Mouse (Mus musculus) embryo, embryonic 9.5 days (tissue): Measurements from ENCODE around the gene Stat5a.

ENCODE experiments used
- DNase-seq: peaks from one replicate; pipeline ENCODE4 v3.0.0-alpha.2; 2017; ENCODE audit errors: extremely low spot score

Stat5a gene

DNA sequence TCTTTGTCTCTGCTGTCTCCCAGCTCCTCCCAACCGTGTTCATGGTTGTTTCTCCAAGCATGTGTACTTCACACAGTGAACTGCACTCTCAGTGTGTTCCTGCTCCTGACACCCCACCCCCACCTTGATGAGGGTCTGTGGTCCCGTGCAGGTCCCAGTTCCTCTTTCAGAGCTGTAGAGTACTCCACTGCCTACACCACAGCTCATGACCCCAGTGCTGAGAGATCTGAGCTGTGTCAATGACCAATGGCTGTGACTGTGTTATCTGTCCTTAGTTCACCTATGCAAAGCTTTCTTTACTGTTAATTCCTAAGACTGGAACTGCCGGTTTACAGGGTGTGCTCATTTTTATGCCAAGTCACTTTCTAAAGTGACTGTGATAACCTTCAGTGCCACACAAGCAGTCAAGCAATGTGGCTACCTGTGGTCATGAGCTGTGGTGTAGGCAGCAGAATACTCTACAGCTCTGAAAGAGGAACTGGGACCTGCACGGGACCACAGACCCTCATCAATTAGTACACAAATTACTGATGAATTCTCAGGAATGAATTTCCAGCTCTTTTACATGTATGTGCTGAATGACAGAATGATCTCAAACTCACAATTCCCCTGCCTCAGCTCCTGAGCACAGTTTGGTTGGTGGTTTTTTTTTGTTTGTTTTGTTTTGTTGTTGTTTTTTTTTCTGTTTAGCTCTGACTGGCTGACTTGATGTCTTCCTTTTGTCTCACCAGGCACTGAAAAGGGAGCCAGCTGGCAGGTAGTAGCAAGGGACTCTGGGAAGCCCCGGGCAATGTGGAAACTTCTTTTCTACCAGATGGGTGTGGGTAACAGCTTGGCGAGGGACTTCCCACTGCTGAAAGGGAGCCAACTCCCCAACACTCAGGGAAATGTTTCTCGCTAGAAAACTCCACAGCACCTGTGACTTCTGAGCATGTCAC lies 38.4 kb downstream of the Stat5a start:
- DNase-seq: no peak

DNA sequence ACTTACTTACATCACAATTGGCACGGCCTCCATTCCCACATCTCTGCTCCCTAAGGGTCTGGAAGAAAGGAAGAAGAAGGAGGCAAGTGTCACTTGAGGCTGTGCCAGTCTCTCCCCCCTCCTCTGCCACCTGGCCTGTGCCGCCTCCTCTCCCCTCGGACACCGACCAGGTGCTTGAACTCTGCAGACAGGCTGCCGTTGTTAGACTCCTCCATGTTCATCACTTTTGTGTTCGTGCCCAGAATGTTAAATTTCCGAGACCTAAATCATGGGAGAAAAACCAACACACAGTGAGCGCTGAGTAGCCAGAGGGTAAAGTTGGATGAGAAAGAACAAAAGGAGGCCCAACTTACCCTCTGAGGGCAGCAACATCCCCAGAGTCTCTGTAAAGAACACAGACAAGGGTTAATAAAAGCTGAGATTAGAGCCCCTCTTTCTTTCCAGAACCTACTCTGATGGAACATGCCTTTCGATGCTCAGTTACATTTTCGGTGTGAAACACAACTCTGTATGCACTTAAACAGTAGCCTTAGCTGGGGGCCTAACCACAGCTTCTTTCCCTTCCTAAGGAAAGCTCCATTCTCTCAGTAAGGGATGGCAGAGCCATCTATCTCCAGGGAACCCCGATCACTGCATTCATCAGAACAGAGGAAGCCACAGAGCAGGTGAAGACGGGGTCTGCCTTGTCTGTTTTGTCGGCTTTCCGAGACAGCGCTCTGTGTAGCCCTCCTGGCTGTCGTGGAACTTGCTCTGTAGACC lies 39.5 kb downstream of the Stat5a start:
- DNase-seq: no peak

DNA sequence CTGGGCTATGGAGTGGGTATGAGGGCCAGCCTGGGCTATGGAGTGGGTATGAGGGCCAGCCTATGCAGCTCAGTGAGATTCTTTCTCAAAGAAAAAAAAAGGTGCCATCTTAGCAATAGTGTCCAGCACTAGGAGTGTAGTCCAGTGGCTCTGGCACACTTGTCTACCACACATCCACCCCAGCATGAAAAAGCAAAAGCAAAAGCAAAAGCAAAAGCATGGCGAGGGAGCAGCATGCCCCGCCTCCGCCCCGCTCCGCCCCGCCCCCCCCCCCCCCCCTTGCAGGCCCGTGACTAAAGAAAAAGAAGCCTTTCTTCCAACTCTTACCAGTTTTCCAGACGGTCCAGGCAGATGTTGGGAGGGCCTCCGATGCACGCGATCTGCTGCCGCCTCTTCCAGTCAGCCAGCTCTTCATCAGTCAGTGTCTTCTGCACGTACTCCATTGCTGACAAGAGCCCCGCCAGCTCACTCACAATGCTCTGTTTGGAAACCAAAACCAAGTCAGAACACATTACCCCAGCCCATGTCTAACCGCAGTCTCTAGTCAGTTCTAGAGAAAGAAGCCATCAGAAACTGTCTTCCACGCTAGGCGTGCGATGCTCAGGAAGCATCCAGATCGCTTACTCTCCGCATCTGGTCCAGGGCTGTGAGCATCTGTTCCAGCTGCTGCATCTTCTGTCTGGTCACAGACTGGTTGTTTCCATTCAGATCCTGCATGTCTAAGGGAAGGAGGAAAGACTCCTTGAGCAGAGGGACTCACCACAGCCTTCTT lies 45.6 kb downstream of the Stat5a start:
- no peak for DNase-seq

DNA sequence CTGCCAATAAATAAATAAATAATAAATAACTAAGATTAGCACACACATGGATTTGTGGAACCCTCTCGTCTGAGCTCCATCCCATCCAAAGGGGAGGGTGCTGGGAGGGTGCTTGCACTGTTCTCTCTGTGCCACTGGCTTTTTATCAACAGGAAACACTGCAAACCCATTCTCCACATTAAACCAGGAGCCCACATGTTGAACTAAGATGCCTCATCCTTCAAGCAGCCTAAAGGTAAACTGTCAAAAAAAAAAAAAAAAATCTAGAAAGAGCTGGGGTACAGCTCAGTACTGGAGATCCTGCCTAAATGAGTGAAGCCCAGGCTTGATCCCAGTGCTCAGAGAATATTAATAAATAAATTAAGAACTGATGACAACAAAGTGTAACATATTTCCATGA lies 46.8 kb downstream of the Stat5a start:
- no peak for DNase-seq

DNA sequence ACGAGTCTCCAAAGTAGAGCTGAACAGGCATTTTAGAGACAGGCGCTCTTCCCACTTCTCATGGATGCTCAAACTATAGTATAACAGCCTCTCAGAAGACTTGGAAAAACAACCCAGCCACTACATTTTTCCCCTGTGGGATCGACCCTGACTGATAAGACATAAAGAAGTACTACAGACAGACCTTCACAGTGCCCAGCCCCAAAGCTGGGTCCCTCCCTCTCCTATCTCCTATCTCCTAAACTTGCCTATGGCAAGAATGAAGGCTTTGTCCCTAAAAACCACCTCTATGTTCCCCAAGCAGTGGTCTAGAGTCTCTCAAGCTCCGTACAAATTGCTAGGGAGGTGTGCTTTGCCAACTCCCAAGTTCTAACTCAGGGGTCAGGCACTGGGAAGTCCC lies 47.7 kb downstream of the Stat5a start:
- DNase-seq: no peak

DNA sequence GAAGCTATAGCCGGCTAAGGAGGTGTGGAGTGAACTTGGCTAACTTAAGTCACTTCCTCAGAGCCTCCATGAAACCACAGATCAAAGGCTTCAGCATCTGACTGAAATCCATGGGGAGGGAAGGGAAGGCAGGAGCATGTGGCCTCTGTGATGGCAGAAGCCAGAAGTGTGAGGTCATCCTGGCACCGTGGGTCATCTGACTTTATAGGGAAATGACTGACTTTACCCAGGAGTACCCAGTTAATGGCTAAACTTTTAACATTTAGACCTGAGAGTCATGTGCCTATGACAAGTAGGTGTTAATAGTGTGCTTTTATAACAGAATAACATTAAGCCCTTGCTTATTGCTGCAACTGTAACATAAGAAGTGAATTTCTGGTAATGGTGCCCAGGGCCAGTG lies 49.0 kb downstream of the Stat5a start:
- no peak for DNase-seq

DNA sequence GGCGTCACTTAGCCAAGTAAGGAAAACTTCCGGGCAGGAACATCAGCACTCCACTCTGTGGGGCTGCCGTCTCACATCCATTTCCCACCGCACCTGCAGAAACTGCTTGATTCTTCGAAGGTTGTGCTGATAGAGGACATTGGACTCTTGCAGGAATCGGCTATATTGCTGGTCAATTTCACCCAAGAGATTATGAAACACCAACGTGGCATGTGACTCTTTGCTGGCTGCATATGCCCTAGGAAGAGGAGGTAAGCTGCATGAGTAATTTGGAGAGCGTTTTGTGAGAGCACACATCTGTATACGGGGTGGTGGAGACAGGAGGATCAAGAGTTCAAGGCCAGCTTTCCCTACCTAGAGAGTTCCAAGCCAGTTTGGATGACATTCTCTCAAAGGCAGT lies 49.4 kb downstream of the Stat5a start:
- no peak for DNase-seq

DNA sequence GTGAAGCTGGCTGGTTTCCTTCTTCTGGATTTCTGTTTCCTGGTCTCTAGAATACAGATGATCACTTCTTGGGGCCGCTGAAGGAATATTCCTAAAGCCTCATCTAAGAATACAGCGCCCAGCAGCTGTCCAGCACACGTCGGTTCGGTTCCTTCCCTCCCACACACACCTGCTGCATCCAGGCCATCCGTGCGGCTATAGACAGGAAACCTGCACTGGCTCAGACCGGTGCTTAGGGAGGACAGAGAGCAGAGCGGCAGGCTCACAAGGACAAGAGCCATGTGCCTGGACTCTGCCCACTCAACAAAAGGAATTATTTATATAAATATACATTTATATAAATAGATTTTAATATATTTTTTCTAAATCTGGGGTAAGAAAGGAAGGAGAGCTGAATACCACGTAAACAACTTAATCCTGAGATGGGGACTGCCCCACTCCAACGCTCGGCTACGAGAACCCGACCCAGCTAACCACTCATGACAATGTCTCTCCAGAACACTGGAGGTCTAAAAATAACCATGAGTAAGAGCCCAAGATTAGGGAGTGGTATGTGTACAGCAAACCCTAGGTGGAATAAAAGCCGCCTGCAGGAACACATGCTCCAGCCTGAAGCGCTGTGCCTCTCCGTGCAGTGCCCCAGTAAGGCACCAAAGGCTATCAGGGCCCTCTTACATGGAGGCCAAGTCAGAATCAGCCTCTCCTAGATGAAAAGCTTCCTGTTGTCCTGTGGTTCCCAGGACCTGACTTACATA lies 53.4 kb downstream of the Stat5a start:
- no peak for DNase-seq

DNA sequence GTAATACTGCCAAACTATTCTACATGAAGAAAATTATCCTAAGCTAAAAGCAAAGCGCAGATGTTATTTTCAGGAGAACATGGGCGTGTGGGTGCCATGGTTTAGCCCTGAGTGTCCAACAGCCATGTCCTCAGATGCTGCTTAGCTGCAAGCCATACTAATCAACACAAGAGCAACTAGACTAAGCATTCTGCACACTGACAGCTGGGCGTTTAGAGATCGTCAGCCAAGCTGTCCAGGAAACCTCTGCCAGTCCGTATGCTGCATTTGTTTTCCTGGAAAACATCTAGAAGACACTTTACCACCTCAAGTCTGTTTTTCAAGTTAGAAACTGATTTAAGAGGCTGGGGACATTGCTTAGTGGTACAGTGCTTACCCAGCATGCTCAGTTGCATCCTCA lies 55.3 kb downstream of the Stat5a start:
- DNase-seq: no peak

DNA sequence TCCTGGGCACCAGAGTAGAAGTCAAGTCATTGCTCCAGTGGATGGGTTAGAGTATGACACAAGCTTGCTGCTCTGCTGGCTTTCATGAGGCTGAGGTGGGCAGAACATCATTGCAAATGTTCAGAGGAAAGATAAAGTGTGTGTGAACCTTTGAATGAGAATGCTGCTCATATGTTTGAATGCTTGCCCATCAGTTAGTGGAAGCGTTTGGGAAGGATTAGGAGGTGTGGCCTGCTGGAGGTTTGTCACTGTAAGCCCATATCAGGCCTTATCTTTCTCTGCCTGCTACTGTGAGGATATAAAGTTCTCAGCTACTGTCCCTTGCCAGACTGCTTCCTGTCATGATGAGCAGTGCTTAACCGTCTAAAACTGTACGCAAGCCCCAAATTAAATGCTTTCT lies 55.9 kb downstream of the Stat5a start:
- no peak for DNase-seq

DNA sequence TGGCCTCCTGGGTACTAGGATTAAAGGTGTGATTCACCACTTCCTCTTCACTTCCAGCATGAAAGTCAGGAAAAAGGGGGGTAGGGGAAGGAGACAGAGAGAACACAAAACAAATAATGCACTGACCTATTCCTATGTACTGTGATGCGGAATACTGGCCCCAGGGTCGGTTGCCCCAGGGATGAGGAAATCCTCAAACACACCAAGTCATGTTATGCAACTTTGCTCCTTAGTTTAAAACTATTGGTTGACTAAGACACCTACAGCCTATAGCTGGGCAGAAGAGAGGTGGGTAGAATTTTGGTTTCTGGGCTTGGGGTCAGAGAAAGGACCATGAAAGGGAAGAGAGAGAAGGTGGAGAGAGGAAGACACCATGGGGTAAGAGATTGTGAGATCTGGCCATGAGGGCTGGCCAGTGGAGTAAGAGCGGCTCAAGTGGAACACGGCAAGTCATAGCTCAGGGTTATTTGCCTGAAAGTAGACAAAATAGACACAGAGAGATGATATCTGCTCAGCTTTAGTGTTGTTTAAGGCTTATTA lies 57.4 kb downstream of the Stat5a start:
- DNase-seq: no peak

DNA sequence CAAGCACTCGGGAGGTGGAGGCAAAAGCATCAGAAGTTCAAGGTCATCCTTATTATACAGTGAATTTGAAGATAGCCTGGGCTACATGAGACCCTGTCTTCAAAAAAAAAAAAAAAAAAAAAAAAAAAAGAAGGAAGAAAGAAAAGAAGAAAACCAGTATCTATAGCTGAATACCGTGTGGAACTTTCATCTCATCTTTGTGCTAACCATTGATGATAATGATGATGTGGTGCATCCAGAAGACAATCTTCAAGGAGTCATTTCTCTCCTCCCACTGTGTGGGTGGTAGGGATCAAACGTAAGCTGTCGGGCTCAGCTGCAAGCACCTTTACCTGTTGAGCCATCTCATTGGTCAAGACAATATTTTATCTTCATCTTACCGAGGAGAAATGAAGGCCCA lies 58.9 kb downstream of the Stat5a start:
- DNase-seq: no peak

DNA sequence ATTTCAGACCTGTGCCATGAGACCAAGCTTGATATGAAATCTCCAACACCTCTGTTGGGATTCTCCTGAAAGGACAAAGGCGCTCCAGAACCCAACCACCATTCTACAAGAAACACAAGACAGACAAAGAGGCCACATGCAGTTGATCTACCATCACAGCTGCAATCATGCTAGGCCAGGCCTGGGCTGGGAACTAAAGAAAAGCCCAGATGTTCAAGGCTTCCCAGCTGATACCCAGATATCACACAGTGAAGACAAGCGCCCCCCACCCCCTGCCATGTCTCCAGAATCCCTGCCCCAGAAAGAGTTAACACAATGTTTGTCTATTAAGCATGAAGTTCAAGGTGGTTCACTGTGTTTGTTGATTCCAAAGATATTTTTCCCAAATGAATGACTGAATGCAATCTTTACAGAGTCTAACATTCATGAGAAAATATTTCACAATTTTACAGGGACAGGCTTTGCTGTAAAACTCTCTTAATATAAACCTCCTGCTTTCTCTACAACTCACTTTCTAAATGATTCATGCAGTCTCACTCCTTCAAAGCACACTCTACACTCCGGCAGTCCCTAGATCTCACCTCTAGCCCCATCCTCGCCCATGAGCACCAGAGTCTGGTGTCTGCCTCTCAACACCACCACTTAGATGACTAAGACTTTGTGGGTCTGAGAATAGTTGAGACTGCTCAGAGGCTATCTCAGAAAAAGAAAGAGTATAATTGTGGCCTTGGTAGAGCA lies 61.9 kb downstream of the Stat5a start:
- DNase-seq: no peak

DNA sequence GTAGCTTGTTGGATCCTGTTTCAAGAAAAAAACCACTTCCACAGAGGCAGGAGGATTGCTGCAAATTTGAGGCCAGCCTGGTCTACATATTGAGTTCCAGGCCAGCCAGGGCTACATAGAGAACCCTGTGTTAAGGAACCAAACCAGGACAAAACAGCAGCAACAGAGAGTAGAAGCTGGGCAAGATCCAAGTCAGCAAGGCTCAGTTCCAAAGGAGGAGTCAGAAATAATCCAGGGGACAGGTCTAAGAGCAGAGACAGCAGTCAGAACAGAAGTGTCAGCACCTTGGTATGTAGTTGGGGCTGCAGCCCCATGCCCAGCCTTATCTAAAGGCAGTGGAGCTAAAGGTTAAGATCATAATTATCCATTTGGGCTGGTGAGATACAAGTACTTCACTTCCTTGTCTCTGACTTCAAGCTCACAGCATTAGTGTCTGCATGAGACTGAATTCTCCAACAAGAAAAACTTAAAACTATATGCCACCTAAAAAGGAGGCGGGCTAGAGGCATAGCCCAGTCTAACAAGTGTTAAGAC lies 65.3 kb downstream of the Stat5a start:
- DNase-seq: no peak

DNA sequence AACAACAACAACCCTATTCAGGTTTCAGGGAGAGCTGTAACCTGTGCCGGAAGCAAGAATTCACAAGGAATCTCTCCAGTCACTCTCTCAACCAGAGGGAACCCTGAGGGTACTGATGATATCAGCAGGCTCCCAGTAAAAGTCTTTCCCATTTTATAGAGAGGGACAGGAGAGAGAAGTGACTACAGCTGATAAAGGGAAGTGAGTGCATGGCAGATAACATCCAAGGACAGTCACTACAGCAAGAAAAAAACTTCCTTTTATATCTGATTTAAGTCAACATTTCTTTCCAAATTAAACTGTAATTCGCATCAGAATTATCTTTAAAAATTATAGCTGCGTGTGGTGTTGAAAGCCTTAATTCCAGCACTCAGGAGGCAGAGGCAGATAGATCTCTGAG lies 68.2 kb downstream of the Stat5a start:
- DNase-seq: no peak

DNA sequence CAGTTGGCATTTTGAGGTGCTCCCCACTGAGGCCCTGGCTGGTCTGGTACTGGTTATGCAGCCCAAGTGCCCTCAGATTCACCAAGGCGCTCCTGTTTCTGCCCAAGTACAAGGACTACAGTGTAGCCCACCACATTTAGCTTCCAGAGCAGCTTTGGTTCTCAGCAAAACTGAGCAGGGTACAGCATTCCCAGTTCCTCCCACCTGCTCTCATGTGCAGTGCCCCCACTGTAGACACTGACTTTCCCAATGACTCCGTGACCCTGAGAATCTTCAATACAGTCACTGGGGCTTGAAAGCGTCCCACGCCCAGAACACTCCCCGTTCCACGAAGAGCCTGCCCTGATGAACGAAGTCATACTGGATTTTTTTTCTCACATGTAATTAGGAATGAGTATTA lies 71.5 kb downstream of the Stat5a start:
- DNase-seq: no peak

DNA sequence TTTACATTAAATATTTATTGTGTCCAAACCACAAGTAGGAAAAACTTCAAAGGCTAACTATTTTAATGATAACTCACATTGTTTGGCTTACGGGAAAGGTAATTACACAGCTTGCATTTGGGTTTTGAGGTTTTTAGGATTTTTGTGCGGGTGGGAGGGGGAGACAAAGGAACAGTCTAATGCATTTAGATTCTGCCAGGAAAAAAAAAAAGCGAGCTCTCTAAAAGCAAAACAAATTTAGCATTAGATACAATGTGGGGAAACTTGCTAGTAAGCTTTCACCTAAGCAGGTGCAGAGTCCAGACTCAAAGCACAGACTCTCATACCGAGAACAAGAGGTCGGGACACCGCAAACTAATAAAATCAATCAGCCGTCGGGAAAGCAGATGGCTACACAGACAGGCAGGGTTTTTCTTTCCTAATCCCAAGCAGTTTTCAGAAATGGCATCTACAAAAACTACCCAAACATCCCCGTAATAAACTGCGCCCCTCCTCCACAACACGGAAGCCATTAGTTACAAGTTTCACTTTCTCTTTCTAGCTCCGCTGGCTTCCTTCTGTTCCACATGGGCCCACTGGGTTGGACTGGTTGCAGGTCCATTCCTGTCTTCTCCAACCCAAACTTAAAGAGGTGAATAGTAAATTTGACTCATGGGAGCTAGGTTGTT lies 72.2 kb downstream of the Stat5a start:
- no peak for DNase-seq
